Mouse (Mus musculus) limb, embryonic 12.5 days (tissue): ENCODE data around the gene Pdyn. TPM values are rescaled to one million over a fixed set of nuclear protein-coding genes. Genes with fewer than 3 reads are reported as not detected.

Experiments
- ATAC-seq: fragments of 200-750 bp; cut with Nextera tagmentation; 2 replicates; pipeline ENCODE4 v1.8.0; 2017; ENCODE audit warnings: low read depth, moderate TSS enrichment; ENCODE audit not compliant: insufficient number of reproducible peaks, insufficient read depth, low FRiP score, low TSS enrichment
- H3K27ac ChIP-seq: fragments of 300-500 bp; sonication (generic); 2 replicates; pipeline ENCODE4 v1.5.1; 2016; ENCODE audit warnings: mild to moderate bottlenecking, moderate library complexity
- H3K27me3 ChIP-seq: fragments of 300-500 bp; sonication (generic); 2 replicates; pipeline ENCODE4 v1.6.1; 2016; ENCODE audit warnings: mild to moderate bottlenecking, moderate library complexity
- H3K36me3 ChIP-seq: fragments of 300-500 bp; sonication (generic); 2 replicates; pipeline ENCODE4 v1.6.1; 2016; ENCODE audit warnings: mild to moderate bottlenecking, moderate library complexity
- H3K4me1 ChIP-seq: fragments of 300-500 bp; sonication (generic); replicated peaks from 2 replicates; pipeline ENCODE4 v1.6.1; 2016
- H3K4me2 ChIP-seq: fragments of 300-500 bp; sonication (generic); 2 replicates; pipeline ENCODE4 v1.6.1; 2016; ENCODE audit warnings: mild to moderate bottlenecking, moderate library complexity
- H3K4me3 ChIP-seq: fragments of 300-500 bp; sonication (generic); replicated peaks from 2 replicates; pipeline ENCODE4 v1.5.1; 2016; ENCODE audit warnings: mild to moderate bottlenecking
- H3K9ac ChIP-seq: fragments of 300-500 bp; sonication (generic); replicated peaks from 2 replicates; pipeline ENCODE4 v1.6.1; 2016; ENCODE audit warnings: mild to moderate bottlenecking, moderate library complexity
- H3K9me3 ChIP-seq: fragments of 300-500 bp; sonication (generic); 2 replicates; pipeline ENCODE4 v1.6.1; 2016; ENCODE audit warnings: mild to moderate bottlenecking, moderate library complexity
- WGBS: fragments of 180-500 bp; shearing (Covaris S2); methylation state at CpG from one replicate; pipeline ENCODE4 v1.1.7; 2016; 5-methylcytosine and 5-hydroxymethylcytosine counted together
- polyA plus RNA-seq: library from polyadenylated mRNA; unstranded; fragments of >200 nt; fragmentation: Nextera tagmentation; extraction: Ambion mirVana; gene quantifications from 2 replicates; pipeline ENCODE4 v1.2.1, GENCODE M21; 2016

The Pdyn gene
- polyA plus RNA-seq, 1 experiment from 2014 or later: 0.28 TPM

- H3K4me1 ChIP-seq: no peaks in the 10 kb centered on the region
- H3K4me2 ChIP-seq: no peak overlapping the region
- no peak overlapping the region for H3K27ac ChIP-seq
- 92% methylated on average over 28 of the region's 28 CpGs for WGBS
- H3K27me3 ChIP-seq: peaks cover 4% of the 10 kb centered on the region; the same call in 1 of the 2 replicates
- no peaks in the 10 kb centered on the region for H3K9me3 ChIP-seq
- ATAC-seq: no peak
- H3K9ac ChIP-seq: no peak overlapping the region
- H3K36me3 ChIP-seq: no peaks in the 10 kb centered on the region
- H3K4me3 ChIP-seq: no peak overlapping the region
These were observed 11.5 kb downstream of the Pdyn start for GRCm38 (mm10) chr2:129688036-129688625.

GRCm38 (mm10) chr2:129686908-129687307, 12.7 kb downstream of the Pdyn start:
- no peak overlapping the region for H3K9ac ChIP-seq
- H3K27me3 ChIP-seq: 0 out of 2 replicates have a peak, but pooled peaks cover 4% of the 10 kb centered on the region
- no peak for ATAC-seq
- H3K4me3 ChIP-seq: no peak overlapping the region
- H3K4me2 ChIP-seq: no peak overlapping the region
- H3K4me1 ChIP-seq: no peaks in the 10 kb centered on the region
- no peaks in the 10 kb centered on the region for H3K9me3 ChIP-seq
- H3K36me3 ChIP-seq: no peaks in the 10 kb centered on the region
- 39% methylated on average over 10 of the region's 10 CpGs for WGBS
- H3K27ac ChIP-seq: no peak overlapping the region

GRCm38 (mm10) chr2:129684014-129684413, 15.6 kb downstream of the Pdyn start:
- 56% methylated on average over 4 of the region's 4 CpGs for WGBS
- no peak overlapping the region for H3K4me2 ChIP-seq
- no peak overlapping the region for H3K9ac ChIP-seq
- H3K9me3 ChIP-seq: no peaks in the 10 kb centered on the region
- 0 out of 2 replicates have a peak, but pooled peaks cover 9% of the 10 kb centered on the region for H3K27me3 ChIP-seq
- H3K4me1 ChIP-seq: no peaks in the 10 kb centered on the region
- H3K4me3 ChIP-seq: no peak overlapping the region
- H3K36me3 ChIP-seq: no peaks in the 10 kb centered on the region
- H3K27ac ChIP-seq: no peak overlapping the region
- no peak for ATAC-seq

GRCm38 (mm10) chr2:129680236-129680635, 19.4 kb downstream of the Pdyn start:
- ATAC-seq: no peak
- Histone ChIP-seq H3K9me3 (no peaks in the 10 kb centered on the region), H3K27me3 (peaks cover 7% of the 10 kb centered on the region; the same call in 1 of the 2 replicates), H3K4me3 (no peak overlapping the region), H3K36me3 (no peaks in the 10 kb centered on the region), H3K4me2 (no peak overlapping the region), H3K27ac (no peak overlapping the region), H3K9ac (no peak overlapping the region), H3K4me1 (peaks cover 7% of the 10 kb centered on the region; the same call in 1 of the 2 replicates)
- WGBS: 76% methylated on average over 3 of the region's 3 CpGs

- ATAC-seq: no peak
- no peak overlapping the region for H3K4me3 ChIP-seq
- peaks cover 7% of the 10 kb centered on the region; the same call in 1 of the 2 replicates for H3K27me3 ChIP-seq
- H3K9ac ChIP-seq: no peak overlapping the region
- 79% methylated on average over 5 of the region's 5 CpGs for WGBS
- no peak overlapping the region for H3K4me2 ChIP-seq
- H3K27ac ChIP-seq: no peak overlapping the region
- no peaks in the 10 kb centered on the region for H3K9me3 ChIP-seq
- H3K4me1 ChIP-seq: peaks cover 7% of the 10 kb centered on the region; the same call in 1 of the 2 replicates
- H3K36me3 ChIP-seq: no peaks in the 10 kb centered on the region
These were observed 20.6 kb downstream of the Pdyn start for GRCm38 (mm10) chr2:129679066-129679465.

GRCm38 (mm10) chr2:129677664-129678063, 22.0 kb downstream of the Pdyn start:
- Histone ChIP-seq H3K4me2 (no peak overlapping the region), H3K4me1 (peaks cover 7% of the 10 kb centered on the region; the same call in 1 of the 2 replicates), H3K9me3 (no peaks in the 10 kb centered on the region), H3K27ac (no peak overlapping the region), H3K36me3 (no peaks in the 10 kb centered on the region), H3K4me3 (no peak overlapping the region), H3K9ac (no peak overlapping the region), H3K27me3 (peaks cover 7% of the 10 kb centered on the region; the same call in 1 of the 2 replicates)
- 48% methylated on average over 2 of the region's 2 CpGs for WGBS
- no peak; the same call in 1 of the 2 replicates for ATAC-seq

GRCm38 (mm10) chr2:129674935-129675634, 24.6 kb downstream of the Pdyn start:
- no peak overlapping the region for H3K9ac ChIP-seq
- no peak overlapping the region for H3K27ac ChIP-seq
- H3K4me3 ChIP-seq: no peak overlapping the region
- H3K27me3 ChIP-seq: peaks cover 6% of the 10 kb centered on the region; the same call in 1 of the 2 replicates
- H3K9me3 ChIP-seq: 0 out of 2 replicates have a peak, but pooled peaks cover 4% of the 10 kb centered on the region
- peaks cover 7% of the 10 kb centered on the region; the same call in 1 of the 2 replicates for H3K4me1 ChIP-seq
- no peaks in the 10 kb centered on the region for H3K36me3 ChIP-seq
- no peak for ATAC-seq
- WGBS: 34% methylated on average over 13 of the region's 13 CpGs
- H3K4me2 ChIP-seq: no peak overlapping the region

- Histone ChIP-seq H3K9ac (no peak overlapping the region), H3K27me3 (peaks cover 2% of the 10 kb centered on the region; the same call in 1 of the 2 replicates), H3K27ac (no peak overlapping the region), H3K4me3 (no peak overlapping the region), H3K4me2 (no peak overlapping the region), H3K9me3 (0 out of 2 replicates have a peak, but pooled peaks cover 4% of the 10 kb centered on the region), H3K36me3 (no peaks in the 10 kb centered on the region), H3K4me1 (no peaks in the 10 kb centered on the region)
- ATAC-seq: no peak
- WGBS: 80% methylated on average over 4 of the region's 4 CpGs
These were observed 27.7 kb downstream of the Pdyn start for GRCm38 (mm10) chr2:129671911-129672310.

GRCm38 (mm10) chr2:129662484-129662883, 37.2 kb downstream of the Pdyn start:
- Histone ChIP-seq H3K27ac (no peak overlapping the region), H3K9me3 (no peaks in the 10 kb centered on the region), H3K4me2 (no peak overlapping the region), H3K9ac (no peak overlapping the region), H3K27me3 (no peaks in the 10 kb centered on the region), H3K4me3 (no peak overlapping the region), H3K4me1 (no peaks in the 10 kb centered on the region), H3K36me3 (no peaks in the 10 kb centered on the region)
- ATAC-seq: no peak
- 77% methylated on average over 4 of the region's 4 CpGs for WGBS

GRCm38 (mm10) chr2:129660020-129660419, 39.6 kb downstream of the Pdyn start:
- H3K9ac ChIP-seq: no peak overlapping the region
- H3K36me3 ChIP-seq: no peaks in the 10 kb centered on the region
- no peak overlapping the region for H3K4me3 ChIP-seq
- H3K4me2 ChIP-seq: no peak overlapping the region
- WGBS: 76% methylated on average over 6 of the region's 6 CpGs
- no peaks in the 10 kb centered on the region for H3K27me3 ChIP-seq
- no peaks in the 10 kb centered on the region for H3K9me3 ChIP-seq
- no peaks in the 10 kb centered on the region for H3K4me1 ChIP-seq
- no peak for ATAC-seq
- no peak overlapping the region for H3K27ac ChIP-seq

GRCm38 (mm10) chr2:129658796-129659195, 40.8 kb downstream of the Pdyn start:
- WGBS: 89% methylated on average over 4 of the region's 4 CpGs
- H3K4me1 ChIP-seq: no peaks in the 10 kb centered on the region; the same call in 1 of the 2 replicates
- H3K27ac ChIP-seq: no peak overlapping the region
- no peaks in the 10 kb centered on the region for H3K27me3 ChIP-seq
- no peak overlapping the region for H3K4me3 ChIP-seq
- H3K9me3 ChIP-seq: no peaks in the 10 kb centered on the region
- H3K4me2 ChIP-seq: no peak overlapping the region
- no peaks in the 10 kb centered on the region for H3K36me3 ChIP-seq
- no peak overlapping the region for H3K9ac ChIP-seq
- ATAC-seq: no peak
